ENCODE assay signal across 12 mouse cellular contexts in the genomic region with DNA sequence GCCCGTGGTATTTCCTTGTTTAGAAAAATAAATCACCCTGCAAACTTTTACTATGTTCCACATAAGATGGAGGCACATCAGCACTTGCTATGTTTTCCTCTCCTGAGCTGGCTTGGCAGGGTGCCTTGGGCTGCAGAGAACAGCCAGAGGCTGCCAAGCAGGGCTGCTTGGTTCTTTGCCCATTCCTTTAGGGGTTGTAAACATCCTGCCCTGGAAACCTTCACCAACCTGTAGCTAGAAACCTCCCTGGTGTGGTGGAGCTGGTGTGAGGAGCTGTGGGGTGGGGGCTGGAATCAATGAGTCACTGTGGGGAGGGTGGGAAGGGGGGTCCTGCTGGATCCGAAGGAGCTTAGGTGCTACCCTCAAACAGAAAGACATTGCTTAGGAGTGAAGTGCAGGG.
A peak's percentile ranks its signal among the peaks of the same experiment; 100 is the strongest.
DNase-seq lines count a peak whose midpoint lies in the region; ATAC-seq lines count a peak whose summit lies in the region.
"Had no signal": no experiment of that assay in that cellular context is flagged by ENCODE, and none has a peak within 500 bp of the region (broad histone marks: within the 10 kb centered on the region; RNA-seq: fewer than 3 reads in every experiment).

No protein-coding gene starts in this region.

- no peak overlapping the region for H3K27ac ChIP-seq in stomach, embryonic 15.5 days
- H3K27ac ChIP-seq: left cerebral cortex, adult 2 months; neural tube, embryonic 13.5 days had no signal

- ATAC-seq in stomach, embryonic 15.5 days (ENCODE audit: insufficient read depth, low FRiP score, low read depth) = peak; percentile 50; the same call in 1 of the 2 replicates
- no peak for ATAC-seq in monocyte, adult 5-6 weeks (replicated peaks; ENCODE audit: insufficient number of reproducible peaks, low FRiP score, low TSS enrichment, poor library complexity, severe bottlenecking)
- ATAC-seq: inflammation-experienced regulatory T-cells, adult 6 months had no signal

- H3K4me3 ChIP-seq in stomach, embryonic 15.5 days (replicated peaks) = no peak overlapping the region
- H3K4me3 ChIP-seq: left cerebral cortex, adult 2 months; megakaryocyte, embryonic 14.5 days; neural tube, embryonic 13.5 days had no signal

- H3K4me1 ChIP-seq in stomach, embryonic 15.5 days = 0 out of 2 replicates have a peak, but pooled peaks cover under 1% of the 10 kb centered on the region

- no peaks in the 10 kb centered on the region for H3K36me3 ChIP-seq in stomach, embryonic 15.5 days
- H3K36me3 ChIP-seq: neural tube, embryonic 13.5 days had no signal

- no peak overlapping the region for H3K4me2 ChIP-seq in stomach, embryonic 15.5 days
- H3K4me2 ChIP-seq: neural tube, embryonic 13.5 days had no signal

- 42% methylated on average over 2 of the region's 2 CpGs for WGBS in stomach, embryonic 15.5 days

- no peaks in the 10 kb centered on the region for H3K27me3 ChIP-seq in stomach, embryonic 15.5 days (replicated peaks)
- H3K27me3 ChIP-seq: neural tube, embryonic 13.5 days had no signal

- intact Hi-C loops in heart, postnatal 14 days (cut with DNase I) = loop anchor here (10.0 kb wide), 1 partner anchor 650 kb away; no protein-coding TSS in a partner anchor

- peak; percentile 69 for DNase-seq in adrenal gland, postnatal 14 days
- no peak for DNase-seq in adrenal gland, postnatal 4 days (ENCODE audit: low spot score in 2 of 2)
- peak; percentile 63 to 66 for DNase-seq in heart, postnatal 14 days
- no peak for DNase-seq in heart, adult 9 months (ENCODE audit: low spot score in 2 of 2)
- peak; percentile 62 for DNase-seq in ovary, postnatal 36 days (ENCODE audit: low spot score)
- DNase-seq in ovary, postnatal 10 days (ENCODE audit: low spot score) = no peak

- H3K9me3 ChIP-seq in stomach, embryonic 15.5 days = no peaks in the 10 kb centered on the region
- H3K9me3 ChIP-seq: megakaryocyte, embryonic 14.5 days; neural tube, embryonic 13.5 days had no signal

- H3K9ac ChIP-seq in stomach, embryonic 15.5 days = no peak overlapping the region
- H3K9ac ChIP-seq: neural tube, embryonic 13.5 days had no signal

Comparison
In these comparisons a context has a peak if more than half of its experiments do, and no peak if none do; other contexts are left out.
1. DNase-seq: peak in adrenal gland, postnatal 14 days (single experiment), heart, postnatal 14 days (2 of 2) and ovary, postnatal 36 days (single experiment); none in adrenal gland, postnatal 4 days (0 of 2), heart, adult 9 months (0 of 2) and ovary, postnatal 10 days (single experiment).